Mouse (Mus musculus): ENCODE measurements around the gene Pgbd1.
"Not testable (repeated sequence)": the region's sequence is repeated elsewhere in the genome, so short reads cannot be mapped to it uniquely, and the experiment has no call there.

DNA sequence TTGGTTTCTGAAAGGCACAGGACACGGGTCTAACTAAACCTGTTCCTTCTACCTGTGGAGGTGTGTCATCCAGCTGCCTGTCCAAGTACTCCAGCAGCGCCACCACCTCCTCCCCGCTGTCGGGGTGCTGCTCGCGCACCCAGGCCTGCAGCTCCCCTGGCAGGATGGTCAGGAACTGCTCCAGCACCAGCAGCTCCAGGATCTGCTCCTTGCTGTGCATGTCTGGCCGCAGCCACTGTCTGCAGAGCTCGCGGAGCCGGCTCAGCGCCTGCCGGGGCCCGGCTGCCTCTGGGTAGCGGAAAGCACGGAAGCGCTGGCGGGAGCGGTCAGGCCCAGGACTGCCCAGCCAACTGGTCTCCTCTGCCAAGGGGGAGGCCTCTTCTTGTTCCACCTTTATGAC, 44.8 kb downstream of the Pgbd1 start:
- TF ChIP-seq FLI1 (IDR thresholded peaks at IDR 0.05; ENCODE audit: low read length); GATA1 (IDR thresholded peaks at IDR 0.05; ENCODE audit: borderline replicate concordance, low read length): not testable (repeated sequence)
